Mouse (Mus musculus): ENCODE measurements around the gene Mrpl4. TPM values are rescaled to one million over a fixed set of nuclear protein-coding genes. Genes with fewer than 3 reads are reported as not detected.

The Mrpl4 gene
- total RNA-seq, 2 experiments from 2014 or later = 63.8 to 64.6 TPM

DNA sequence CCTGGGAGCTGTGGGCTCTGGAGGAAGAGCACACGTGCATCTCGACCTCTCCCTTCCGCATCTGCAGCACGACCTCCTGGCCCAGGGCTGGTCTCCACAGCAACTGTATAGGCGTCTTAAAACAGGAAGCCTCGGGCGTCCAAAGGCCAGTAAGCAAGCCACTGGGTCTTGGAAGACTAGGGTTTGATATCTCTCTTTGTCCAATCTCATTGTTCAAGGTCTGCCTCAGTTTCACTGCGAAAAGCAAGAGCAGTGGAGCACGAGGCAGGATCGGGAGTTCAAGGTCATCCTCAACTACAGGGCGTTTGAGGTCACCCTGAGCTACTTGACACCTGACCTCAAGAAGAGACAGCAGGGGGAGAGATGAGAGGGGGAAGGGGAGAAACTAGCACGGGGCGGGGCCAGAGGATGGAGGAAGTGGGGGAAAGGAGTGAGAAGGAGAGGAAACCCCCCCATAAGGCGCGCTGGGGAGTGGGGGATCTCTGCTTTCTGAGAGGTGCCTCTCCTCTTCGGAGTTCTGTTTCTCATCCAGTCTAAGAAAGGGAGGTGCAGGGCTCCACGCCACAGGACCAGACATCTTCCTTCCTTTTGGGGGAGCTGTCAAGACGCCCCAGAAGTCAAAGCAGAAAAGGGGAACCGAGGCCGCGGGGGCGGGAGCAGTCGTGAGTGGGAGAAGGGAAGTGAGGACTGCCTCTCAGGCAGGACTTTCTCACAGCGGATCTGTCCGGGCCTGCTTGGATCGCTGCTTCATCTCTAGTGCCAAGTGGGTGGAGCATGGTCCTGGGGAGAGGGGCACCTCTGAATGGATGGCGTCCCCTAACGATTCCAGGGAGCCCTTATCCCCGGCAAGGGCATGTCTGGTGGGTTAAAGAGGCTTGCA is 12.4 kb downstream of the Mrpl4 start:
- Histone ChIP-seq H3K27ac (peak overlapping the region; percentile 51; the same call in 1 of the 2 replicates), H3K4me3 (peak overlapping the region; percentile 46)
- TF ChIP-seq CTCF (conservative IDR thresholded peaks at IDR 0.05) = no peak
- DNase-seq (ENCODE audit: low spot score in 2 of 2) = no peak

DNA sequence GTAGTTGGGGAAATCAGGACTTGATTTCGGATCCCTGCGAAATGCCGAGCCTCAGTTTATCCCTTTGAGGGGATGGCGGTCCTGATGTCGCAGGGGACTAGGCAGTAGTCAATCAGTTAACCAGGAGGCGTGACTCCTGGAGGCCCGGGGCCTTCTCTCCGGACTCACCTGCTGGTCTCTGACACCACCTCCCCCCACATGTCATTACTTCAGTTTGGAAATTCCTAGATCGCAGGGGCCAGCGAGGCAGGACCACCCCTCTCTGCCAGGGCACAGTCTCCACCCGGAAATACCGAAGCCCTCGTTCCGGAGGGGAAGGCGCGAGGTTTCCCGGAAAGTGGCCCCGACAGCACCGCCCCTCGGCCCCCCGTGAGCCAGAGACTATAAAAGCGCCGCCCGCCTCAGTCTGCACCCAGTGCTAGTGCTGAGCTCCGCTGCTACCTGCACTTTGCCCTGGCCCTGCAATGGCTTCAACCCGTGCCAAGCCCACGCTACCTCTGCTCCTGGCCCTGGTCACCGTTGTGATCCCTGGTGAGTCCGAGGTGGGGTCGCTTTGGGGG is 13.1 kb downstream of the Mrpl4 start, which contains the start of gene Icam1:
TSS of gene Icam1 (plus strand) at position 415 of the 560 bp plus-strand sequence.
- peak within 1 kb of the TSS; percentile 46 for H3K4me3 ChIP-seq
- peak within 1 kb of the TSS; percentile 51; the same call in 1 of the 2 replicates for H3K27ac ChIP-seq
- DNase-seq (ENCODE audit: low spot score in 2 of 2) = no peak
- TF ChIP-seq CTCF (conservative IDR thresholded peaks at IDR 0.05) = no peak

GRCm38 (mm10) chr9:21016331-21017176 is 14.0 kb downstream of the Mrpl4 start:
- Histone ChIP-seq H3K4me3 (peak overlapping the region; percentile 26; the same call in 1 of the 2 replicates), H3K27ac (no peak overlapping the region)
- TF ChIP-seq CTCF (conservative IDR thresholded peaks at IDR 0.05) = no peak
- no peak for DNase-seq (ENCODE audit: low spot score in 2 of 2)

DNA sequence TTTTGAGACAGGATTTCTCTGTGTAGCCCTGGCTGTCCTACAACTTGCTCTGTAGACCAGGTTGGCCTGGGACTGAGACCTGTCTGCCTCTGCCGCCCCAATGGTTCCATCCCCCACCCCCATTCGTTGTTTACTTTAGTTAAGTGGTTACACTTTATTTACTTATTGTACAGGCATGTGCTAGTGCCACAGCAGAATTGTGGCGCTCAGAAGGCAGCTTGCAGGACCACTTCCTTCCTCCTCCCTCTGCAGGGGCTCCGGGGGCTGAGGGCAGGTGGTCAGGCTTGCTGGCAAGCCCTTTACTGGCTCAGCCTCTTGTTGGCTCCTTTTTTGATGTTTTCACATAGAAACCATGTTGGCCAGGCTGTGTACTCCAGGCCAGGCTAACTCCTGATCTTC is 14.6 kb downstream of the Mrpl4 start:
- no peak for DNase-seq (ENCODE audit: low spot score in 2 of 2)
- no peak for TF ChIP-seq CTCF (conservative IDR thresholded peaks at IDR 0.05)
- Histone ChIP-seq H3K27ac (no peak overlapping the region), H3K4me3 (no peak overlapping the region)

DNA sequence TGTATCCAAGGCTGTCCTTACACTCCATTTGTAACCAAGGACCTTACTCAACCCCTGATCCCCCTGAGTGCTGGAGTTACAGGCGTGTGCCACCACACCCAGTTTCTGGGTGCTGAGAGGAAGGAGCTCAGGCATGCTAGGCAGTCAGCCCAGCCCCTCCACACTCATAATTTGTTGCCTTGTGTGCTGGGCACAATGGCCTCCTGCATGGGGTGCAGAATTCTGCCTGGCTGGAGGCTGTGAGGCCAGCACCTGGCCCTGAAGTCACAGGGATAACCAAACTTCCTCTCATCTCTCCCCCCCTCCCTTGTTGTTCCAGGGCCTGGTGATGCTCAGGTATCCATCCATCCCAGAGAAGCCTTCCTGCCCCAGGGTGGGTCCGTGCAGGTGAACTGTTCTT is 16.1 kb downstream of the Mrpl4 start:
- no peak for TF ChIP-seq CTCF (conservative IDR thresholded peaks at IDR 0.05)
- Histone ChIP-seq H3K27ac (no peak overlapping the region), H3K4me3 (no peak overlapping the region)
- no peak for DNase-seq (ENCODE audit: low spot score in 2 of 2)

DNA sequence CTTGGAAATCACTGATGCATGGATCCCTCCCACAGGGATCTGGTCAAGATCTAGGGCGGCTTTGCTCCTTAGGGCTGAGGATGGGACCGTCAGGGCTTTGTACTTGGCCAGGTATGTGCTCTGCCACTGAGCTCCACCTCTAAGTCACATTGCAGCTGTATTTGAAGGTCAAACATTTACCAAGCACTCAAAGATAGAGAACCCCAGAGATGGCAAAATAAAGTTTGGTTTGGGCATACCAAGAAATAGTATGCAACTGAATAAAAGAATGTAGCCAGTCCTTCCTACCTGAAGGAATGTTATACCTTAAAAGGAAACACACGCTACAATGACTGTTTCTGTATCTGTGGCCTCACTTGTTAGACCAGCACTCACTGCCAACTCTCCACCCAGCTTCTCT is 18.8 kb downstream of the Mrpl4 start:
- no peak overlapping the region for H3K4me3 ChIP-seq
- no peak for DNase-seq (ENCODE audit: low spot score in 2 of 2)
- TF ChIP-seq CTCF (conservative IDR thresholded peaks at IDR 0.05) = no peak
- H3K27ac ChIP-seq = no peak overlapping the region

GRCm38 (mm10) chr9:21022288-21022687 is 19.8 kb downstream of the Mrpl4 start:
- DNase-seq (ENCODE audit: low spot score in 2 of 2) = no peak
- no peak overlapping the region for H3K4me3 ChIP-seq
- no peak overlapping the region for H3K27ac ChIP-seq
- no peak for TF ChIP-seq CTCF (conservative IDR thresholded peaks at IDR 0.05)

GRCm38 (mm10) chr9:21022726-21023125 is 20.2 kb downstream of the Mrpl4 start:
- Histone ChIP-seq H3K27ac (no peak overlapping the region), H3K4me3 (no peak overlapping the region)
- TF ChIP-seq CTCF (conservative IDR thresholded peaks at IDR 0.05) = no peak
- no peak for DNase-seq (ENCODE audit: low spot score in 2 of 2)

DNA sequence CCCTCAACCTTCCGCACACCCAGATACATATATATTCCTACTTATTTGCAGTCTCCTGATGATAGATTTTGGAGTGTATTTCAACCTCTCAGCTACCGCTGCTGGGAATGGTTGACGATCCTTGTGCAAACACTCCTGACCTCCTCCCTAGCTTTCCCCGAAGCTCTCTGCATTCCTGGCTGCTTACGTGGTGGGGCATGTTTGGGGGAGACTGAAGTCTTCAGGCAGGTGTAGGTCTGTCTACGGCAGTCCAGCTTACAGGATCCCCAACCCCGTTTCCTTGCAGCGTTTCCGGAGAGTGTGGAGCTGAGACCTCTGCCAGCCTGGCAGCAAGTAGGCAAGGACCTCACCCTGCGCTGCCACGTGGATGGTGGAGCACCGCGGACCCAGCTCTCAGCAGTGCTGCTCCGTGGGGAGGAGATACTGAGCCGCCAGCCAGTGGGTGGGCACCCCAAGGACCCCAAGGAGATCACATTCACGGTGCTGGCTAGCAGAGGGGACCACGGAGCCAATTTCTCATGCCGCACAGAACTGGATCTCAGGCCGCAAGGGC is 22.8 kb downstream of the Mrpl4 start:
- no peak overlapping the region for H3K27ac ChIP-seq
- no peak for TF ChIP-seq CTCF (conservative IDR thresholded peaks at IDR 0.05)
- H3K4me3 ChIP-seq = no peak overlapping the region
- no peak for DNase-seq (ENCODE audit: low spot score in 2 of 2)

DNA sequence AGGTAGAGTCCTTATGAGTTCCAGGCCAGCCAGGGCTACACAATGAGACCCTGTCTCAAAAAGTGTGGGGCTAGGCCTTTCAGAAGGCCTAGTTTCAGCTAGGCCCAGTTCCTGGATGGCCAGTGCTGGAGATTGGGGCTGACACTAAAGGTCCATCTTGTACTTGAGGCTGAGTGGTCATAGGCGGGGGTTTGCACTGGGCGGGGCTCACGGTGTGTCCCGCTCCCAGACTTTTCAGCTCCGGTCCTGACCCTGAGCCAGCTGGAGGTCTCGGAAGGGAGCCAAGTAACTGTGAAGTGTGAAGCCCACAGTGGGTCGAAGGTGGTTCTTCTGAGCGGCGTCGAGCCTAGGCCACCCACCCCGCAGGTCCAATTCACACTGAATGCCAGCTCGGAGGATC is 24.3 kb downstream of the Mrpl4 start:
- DNase-seq (ENCODE audit: low spot score in 2 of 2) = no peak
- TF ChIP-seq CTCF (conservative IDR thresholded peaks at IDR 0.05) = no peak
- no peak overlapping the region for H3K4me3 ChIP-seq

DNA sequence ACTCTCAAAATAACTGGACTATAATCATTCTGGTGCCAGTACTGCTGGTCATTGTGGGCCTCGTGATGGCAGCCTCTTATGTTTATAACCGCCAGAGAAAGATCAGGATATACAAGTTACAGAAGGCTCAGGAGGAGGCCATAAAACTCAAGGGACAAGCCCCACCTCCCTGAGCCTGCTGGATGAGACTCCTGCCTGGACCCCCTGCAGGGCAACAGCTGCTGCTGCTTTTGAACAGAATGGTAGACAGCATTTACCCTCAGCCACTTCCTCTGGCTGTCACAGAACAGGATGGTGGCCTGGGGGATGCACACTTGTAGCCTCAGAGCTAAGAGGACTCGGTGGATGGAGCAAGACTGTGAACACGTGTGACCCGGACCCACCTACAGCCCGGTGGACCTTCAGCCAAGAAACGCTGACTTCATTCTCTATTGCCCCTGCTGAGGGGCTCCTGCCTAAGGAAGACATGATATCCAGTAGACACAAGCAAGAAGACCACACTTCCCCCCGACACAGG is 25.3 kb downstream of the Mrpl4 start:
- Histone ChIP-seq H3K27ac (no peak overlapping the region), H3K4me3 (no peak overlapping the region)
- no peak for TF ChIP-seq CTCF (conservative IDR thresholded peaks at IDR 0.05)
- DNase-seq (ENCODE audit: low spot score in 2 of 2) = no peak

More for the DNA sequence above, 24.3 kb downstream of the Mrpl4 start:
- H3K27ac ChIP-seq = no peak overlapping the region

GRCm38 (mm10) chr9:21028560-21029110 is 26.1 kb downstream of the Mrpl4 start:
- DNase-seq (ENCODE audit: low spot score in 2 of 2) = no peak
- Histone ChIP-seq H3K27ac (no peak overlapping the region), H3K4me3 (no peak overlapping the region)
- no peak for TF ChIP-seq CTCF (conservative IDR thresholded peaks at IDR 0.05)
